Mouse (Mus musculus) G1E-ER4 (cell line): ENCODE measurements around the gene Usp4. TPM values are rescaled to one million over a fixed set of nuclear protein-coding genes. Genes with fewer than 3 reads are reported as not detected.

Experiments used
- GATA1 ChIP-seq: IDR thresholded peaks from one replicate; pipeline ENCODE4 v1.8.0; 2012; ENCODE audit warnings: low read length, inconsistent platforms
- polyA plus RNA-seq: library from polyadenylated mRNA; stranded (reverse); fragments of >175 nt; gene quantifications from 2 replicates; pipeline ENCODE4 v1.2.3, GENCODE M21; 2012

Usp4 gene
- polyA plus RNA-seq = 34.7 and 107 TPM in 2 replicates

GRCm38 (mm10) chr9:108347540-108348289 is at the start of gene Usp4:
TSS of gene Usp4 (plus strand) at chr9:108347853.
- TF ChIP-seq GATA1 = no peak

- TF ChIP-seq GATA1 = no peak
Measured at GRCm38 (mm10) chr9:108301853-108302252, 45.8 kb upstream of the Usp4 start.

- no peak for TF ChIP-seq GATA1
Measured at GRCm38 (mm10) chr9:108304716-108305115, 42.9 kb upstream of the Usp4 start.

- TF ChIP-seq GATA1 = no peak
Measured at GRCm38 (mm10) chr9:108305170-108305569, 42.5 kb upstream of the Usp4 start.

- TF ChIP-seq GATA1 = no peak
Measured at GRCm38 (mm10) chr9:108305629-108306520, 41.8 kb upstream of the Usp4 start, which contains the start of the genes Rhoa and Tcta. TSS of gene Rhoa (plus strand) at chr9:108306129. TSS of gene Tcta (minus strand) at chr9:108306160.

GRCm38 (mm10) chr9:108306571-108306980 is 41.1 kb upstream of the Usp4 start:
- no peak for TF ChIP-seq GATA1

- no peak for TF ChIP-seq GATA1
Measured at GRCm38 (mm10) chr9:108307021-108307807, 40.4 kb upstream of the Usp4 start.

- no peak for TF ChIP-seq GATA1
Measured at GRCm38 (mm10) chr9:108308141-108308540, 39.5 kb upstream of the Usp4 start.

GRCm38 (mm10) chr9:108317572-108317971 is 30.1 kb upstream of the Usp4 start:
- no peak for TF ChIP-seq GATA1

- no peak for TF ChIP-seq GATA1
Measured at GRCm38 (mm10) chr9:108318462-108318861, 29.2 kb upstream of the Usp4 start.

- no peak for TF ChIP-seq GATA1
Measured at GRCm38 (mm10) chr9:108324784-108325183, 22.9 kb upstream of the Usp4 start.

- no peak for TF ChIP-seq GATA1
Measured at GRCm38 (mm10) chr9:108325811-108326210, 21.8 kb upstream of the Usp4 start.

GRCm38 (mm10) chr9:108337848-108338550 is 9.7 kb upstream of the Usp4 start:
- no peak for TF ChIP-seq GATA1

GRCm38 (mm10) chr9:108338551-108338885 is 9.1 kb upstream of the Usp4 start:
- TF ChIP-seq GATA1 = no peak
